Mouse (Mus musculus) urinary bladder, postnatal 25 days (tissue): Measurements from ENCODE around the gene Gatm.

Source experiments
- DNase-seq: peaks from one replicate; pipeline ENCODE4 v3.0.0; 2022; ENCODE audit warnings: low spot score

Gatm gene

DNA sequence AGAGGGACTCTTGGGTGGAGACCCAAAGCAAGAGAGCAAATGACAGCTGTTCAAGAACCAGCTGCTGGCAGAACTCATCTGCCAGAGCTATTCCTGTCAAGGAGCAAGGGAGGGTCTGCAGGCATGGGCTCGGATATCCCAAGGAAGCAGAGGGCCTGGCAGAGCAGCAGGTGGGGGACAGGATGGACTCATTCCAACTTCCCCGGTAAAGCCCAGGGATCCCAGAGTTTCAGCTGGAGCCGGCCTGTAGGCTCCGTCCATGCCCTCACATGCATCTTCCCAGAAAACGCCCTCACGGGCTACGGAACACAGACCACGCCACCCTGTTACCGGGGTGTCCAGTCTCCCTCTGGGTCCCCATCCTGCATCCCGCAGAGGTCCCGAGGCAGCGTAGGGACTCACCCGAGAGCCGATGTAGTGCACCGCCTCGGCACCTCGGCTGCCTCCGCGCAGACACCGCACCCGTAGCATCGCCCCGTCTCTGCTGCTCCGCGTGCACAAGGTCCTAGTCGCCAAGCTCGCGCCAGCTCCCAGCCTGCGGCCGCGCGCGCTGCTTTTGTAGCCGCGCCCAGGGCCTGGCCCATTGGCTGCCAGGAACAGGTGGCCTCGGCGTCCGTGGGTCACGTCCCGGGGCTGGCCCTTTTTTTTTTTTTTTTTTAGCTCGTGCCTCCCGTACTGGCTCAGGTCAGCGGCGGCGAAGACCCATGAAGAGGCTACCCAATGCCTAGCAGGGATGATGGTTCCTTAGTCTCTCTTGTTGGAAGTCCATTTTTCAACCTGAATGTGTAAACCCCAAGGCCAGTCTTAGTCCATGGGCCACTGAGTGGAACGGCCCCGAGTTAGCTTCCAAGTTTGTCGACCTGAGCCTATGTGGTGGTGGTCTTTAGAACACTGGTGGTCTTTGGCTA lies at the start of gene Gatm:
TSS of gene Gatm (minus strand) at position 558 of the 908 bp plus-strand sequence.
- peak; percentile 40 for DNase-seq

DNA sequence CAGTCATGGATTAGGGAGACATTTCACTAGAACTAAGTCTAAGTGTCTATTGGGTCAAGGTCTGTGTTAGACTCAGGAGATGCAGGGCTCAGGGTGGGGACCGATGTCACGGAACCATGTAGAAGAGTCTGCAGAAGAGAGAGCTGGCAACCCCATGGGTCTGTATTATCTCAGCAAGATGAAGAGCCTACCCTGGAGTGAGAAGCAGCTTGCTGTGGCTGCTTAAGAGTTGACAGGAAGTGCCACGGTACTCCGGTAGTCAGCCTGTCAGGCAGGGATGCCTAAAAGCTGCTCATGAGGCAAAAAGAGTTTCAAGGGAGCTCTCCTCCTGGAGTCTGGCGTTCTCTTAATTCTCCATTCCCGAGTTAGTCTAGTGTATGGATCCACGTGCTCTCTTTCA lies 48.7 kb upstream of the Gatm start:
- DNase-seq: no peak

DNA sequence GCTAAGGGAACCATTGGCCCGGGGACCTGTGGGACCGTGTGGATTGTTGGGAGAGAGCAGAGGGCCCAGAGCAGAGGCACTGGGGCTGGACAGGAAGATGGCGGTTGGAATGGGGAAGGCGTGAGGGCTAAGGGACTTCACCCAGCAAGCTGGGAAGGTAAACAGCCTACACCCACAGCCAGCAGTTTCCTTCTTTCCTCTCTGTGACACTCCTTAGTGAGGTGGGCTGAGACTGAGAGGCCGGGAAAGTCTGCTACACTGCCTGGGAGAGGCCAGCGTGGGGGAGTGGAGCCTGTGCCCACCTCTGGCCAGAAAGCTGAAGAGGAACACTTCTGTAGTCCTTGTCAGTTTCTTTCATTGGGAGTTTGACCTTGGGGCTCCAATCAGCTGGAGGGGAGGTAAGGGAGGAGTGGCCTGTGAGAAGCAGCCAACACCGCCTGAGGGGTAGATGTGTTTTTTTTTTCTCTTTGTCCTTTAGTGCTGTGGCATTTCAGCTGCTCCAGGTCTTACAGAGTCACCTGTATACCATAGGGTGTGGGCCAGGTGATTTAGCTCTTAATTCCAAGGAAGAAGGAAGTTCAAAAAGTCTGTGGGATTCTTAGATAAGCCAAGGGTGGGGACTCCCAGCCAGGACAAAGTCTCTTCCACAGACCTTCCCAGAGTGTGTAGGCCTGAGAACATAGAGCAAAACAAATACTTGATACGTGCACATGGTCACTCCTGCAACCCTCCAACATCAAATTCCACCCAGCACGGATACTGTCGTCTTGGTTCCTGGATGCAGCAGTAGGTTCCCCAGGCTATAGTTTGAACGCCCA lies 46.8 kb upstream of the Gatm start:
- DNase-seq: no peak

DNA sequence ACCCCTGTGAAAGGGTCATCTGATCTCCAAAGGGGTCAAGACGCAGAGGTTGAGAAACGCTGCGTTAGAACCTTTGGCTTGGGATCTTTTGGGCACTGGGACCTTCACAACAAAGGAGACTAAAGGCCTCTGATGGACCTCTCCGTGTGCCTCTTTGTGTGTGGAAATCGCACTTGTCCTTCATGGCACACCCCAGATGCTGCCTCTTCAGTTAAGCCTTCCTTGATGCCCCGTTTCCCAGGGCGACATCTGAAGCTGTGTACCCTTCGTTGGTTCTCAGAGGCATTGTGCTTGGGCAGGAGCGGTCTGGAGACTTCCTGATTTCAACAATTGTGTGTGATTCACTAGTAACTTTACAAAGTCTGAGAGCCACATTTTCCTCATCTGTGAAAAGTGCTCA lies 45.7 kb upstream of the Gatm start:
- DNase-seq: no peak

DNA sequence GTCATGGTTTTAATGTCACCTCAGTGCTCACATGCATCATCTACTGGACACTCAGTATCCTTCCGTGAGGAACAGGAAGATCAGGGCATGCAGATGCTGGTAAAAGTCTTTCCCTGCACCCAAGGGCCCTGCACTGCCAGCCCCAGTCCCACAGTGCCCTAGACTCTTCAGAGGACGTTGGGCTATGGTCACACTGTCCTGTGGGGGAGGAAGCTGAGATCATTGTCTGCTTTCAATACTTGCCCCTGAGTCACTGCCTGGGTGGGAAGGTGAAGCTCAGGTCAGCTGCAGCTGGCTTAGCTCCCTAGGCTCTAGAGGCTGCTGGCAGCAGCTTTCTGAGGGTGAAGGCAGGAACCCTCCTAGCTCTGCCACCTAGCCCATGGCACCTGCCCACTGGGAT lies 44.9 kb upstream of the Gatm start:
- no peak for DNase-seq

DNA sequence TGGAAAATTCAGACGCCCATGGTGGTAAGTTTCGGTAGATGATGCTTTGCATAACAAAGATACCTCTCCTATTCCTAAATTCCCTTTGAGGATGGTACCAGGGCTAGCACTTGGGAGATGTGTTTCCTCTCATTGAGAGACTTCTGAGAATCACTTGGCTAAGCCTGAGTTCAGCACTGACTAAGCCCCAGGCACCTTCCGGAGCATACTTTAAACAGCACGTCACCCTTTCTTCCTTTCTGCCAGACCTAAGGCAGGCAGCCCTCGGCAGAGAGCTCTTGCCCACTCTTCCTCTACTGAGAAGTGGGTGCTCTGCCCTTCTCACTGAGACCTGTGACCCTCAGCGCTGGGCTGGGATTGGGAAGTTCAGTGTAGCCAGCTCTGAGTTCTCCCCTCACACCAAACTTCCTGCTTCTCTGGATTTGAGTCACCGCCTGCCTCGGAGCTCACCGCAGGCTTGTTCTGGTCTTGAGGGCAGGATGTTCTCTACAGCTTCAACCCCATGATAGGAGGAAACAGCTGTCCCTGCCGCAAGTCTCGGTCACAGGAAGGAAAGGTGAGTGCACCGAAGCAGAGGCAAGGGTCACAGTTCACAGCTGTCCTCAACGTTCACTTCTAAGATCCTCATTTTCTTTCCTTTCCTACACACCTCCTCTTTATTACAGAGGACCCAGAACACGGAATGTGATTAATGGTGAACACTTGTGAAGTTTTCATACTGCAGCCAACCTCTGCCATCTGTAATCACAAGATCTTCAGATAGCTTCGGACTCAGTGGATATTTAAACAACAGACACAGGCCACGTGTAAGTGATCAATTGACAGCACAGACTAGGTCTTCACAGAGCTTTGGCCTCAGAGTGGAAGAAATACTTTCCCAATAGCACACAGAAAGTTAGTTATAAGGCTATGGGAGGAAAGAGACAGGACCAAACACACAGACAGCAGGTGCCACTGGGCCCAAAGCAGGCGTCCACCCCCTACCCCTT lies 41.3 kb upstream of the Gatm start:
- no peak for DNase-seq

DNA sequence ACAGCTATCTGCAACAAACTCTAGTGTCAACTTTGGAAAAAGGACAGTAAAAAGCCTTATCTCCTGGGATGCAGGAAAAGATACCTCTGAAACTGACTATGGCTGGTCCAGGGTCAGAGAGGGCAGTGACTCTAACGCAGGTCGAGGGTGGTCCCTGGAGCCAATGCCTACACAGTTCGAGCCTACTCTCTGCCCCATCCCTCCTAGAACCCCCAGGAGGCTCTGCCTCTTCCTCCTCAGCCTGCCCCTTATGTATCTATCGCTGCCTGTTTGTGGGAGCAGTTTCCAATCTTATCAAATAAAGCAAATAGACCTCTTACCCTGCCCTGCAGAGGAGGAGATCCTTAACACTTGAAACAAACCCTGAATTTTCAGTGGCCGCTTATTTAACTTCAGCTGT lies 27.6 kb upstream of the Gatm start:
- no peak for DNase-seq

DNA sequence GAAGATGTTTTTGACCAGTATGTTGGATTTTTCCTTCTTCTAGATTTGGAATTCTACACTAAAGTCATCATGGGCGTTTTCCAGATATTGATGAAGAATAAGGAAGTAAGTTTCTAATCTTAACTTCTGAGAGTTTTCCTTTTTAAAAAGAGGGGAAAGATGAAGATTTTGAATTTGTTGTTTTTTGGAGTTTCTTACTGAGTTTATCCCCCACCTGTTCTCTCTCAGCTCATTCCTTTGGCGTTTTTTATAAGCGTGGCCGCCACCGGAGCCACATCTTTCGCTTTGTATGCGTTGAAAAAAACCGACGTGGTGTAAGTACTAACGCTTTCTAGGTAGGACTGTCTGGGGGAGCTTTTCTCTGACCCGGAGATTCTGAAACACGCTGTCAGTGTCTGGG lies 26.9 kb upstream of the Gatm start:
- no peak for DNase-seq

DNA sequence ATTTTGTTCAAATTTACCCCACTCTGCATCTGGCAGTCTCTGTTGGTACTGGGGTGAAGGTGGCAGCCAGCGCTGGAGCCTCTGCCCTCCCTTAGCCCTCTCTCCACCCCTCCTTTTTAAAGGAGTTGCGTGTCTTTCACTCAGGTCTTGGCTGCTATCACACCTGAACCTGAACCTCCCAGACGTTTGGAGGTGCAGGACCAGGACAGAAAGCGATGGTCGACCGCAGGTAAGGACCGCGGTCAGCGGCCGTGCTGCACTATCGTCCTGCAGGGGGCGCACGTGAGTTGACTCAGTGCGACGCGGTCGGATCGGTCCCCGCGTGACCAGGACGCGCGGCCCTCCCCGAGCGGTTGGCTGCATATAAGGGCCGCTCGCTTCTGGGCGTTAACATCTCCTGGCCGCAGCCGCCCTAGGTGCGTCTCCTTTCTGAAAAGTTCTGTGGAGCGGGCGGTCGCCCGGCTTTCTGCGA lies 26.5 kb upstream of the Gatm start:
- peak; percentile 83 for DNase-seq

DNA sequence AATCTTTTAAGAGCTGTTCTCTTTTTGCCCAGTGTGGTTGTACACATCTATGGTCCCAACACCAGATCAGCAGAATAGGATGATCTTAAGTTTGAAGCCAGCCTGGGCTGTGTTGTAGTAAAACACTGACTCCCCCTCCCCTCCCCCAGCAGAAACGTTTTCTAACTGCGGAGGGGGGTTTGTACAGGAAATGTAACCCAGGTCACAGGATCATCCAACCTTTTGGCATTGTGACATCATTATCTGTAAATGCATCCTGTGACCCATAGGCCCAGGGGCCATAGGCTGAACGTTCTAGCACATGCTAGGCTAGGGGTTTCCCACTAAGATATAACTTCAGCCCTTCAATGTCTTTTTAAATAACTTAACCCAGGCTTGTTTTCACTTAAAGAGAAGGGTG lies 25.6 kb upstream of the Gatm start, which contains the start of gene AA467197:
TSS of gene AA467197 (plus strand) at position 301 of the 400 bp plus-strand sequence.
- no peak for DNase-seq

DNA sequence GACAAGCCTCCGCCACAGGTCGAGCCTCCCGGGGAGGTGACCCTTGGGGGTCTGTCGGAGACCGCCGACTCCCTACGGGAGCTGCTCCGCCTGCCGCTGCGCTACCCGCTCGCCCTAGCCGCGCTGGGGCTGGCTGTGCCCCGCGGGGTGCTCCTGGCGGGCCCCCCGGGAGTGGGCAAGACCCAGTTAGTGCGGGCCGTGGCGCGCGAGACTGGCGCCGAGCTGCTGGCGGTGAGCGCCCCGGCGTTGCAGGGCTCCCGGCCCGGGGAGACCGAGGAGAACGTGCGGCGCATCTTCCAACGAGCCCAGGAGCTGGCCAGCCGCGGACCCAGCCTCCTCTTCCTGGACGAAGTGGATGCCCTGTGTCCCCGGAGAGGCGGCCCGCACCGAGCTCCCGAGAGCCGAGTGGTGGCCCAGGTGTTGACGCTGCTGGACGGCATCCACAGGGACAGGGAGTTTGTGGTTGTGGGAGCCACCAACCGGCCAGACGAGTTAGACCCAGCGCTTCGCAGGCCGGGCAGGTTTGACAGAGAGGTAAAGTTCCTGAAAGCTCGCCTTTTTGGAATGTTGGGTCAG lies 20.2 kb upstream of the Gatm start:
- DNase-seq: peak; percentile 57

DNA sequence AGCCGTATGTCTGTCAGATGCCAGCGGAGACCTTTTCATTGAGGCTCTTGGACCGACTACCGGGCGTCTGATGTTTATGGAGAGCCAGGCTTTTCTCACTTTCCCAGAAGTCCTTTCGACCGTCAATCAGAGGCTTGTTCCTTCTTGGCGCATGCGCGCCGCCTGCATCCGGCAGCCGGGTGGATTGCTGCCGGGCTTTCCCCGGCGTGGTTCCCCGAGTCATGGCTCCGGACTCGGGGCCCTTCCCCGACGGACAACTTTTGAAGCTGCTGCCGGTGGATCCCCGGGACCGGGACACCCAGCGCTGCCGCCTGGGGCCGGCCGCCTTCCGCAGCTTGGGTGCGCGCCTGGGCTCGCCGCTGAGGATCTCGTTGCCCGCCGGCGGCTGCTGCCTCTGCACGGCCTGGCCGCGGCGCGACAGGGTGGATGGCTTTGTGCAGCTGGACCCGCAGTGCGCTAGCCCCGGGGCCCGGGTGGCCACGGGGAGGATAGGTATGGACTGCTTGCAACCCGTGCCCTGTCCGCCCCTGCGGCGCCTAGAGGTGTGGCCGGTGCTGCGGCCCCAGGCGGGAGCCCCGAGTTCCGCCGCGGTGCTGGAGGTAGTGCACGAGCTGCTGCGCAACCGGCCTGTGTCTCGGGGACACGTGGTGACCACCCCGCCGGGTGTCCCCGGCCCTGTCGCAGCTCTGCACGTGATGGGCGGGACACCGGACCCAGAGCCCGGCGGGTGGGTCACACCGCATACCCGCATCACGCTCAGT lies 19.5 kb upstream of the Gatm start:
- DNase-seq: peak; percentile 81

DNA sequence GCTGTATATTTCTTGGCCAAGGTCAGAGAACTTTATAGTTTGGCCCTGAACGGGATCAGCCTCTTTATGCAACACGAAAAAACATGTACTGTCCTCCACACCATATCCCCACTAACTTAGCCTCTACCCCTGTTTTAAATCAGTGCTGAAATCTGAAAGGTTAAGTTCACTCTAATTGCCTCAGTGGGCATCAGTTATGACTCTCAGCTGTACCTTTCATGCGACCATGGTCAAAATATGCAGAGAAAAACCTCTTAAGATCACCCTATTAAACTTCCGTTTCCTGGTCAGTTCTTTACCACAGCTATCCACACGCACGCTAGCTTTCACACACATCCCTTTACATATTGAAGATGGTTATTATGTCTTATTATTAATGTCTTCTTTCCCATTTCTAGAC lies 18.8 kb upstream of the Gatm start:
- no peak for DNase-seq

DNA sequence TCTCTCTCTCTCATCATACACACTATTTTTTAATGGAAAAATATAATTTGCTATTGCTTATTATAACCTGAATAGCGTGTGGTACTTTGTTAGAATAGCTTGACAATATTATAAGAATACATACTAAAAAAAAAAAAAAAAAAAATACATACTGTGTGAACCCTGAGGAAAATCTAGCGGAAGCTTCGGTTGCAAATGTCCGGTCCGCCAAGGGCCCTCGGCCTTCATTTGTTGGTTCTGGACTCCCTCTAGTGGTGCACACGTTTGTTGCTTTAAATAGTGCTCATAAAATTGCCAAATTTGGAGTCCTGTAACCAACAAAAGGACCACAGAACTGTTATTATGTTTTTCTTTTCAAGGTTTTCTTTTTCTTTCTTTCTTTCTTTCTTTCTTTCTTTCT lies 17.9 kb upstream of the Gatm start:
- peak; percentile 53 for DNase-seq

DNA sequence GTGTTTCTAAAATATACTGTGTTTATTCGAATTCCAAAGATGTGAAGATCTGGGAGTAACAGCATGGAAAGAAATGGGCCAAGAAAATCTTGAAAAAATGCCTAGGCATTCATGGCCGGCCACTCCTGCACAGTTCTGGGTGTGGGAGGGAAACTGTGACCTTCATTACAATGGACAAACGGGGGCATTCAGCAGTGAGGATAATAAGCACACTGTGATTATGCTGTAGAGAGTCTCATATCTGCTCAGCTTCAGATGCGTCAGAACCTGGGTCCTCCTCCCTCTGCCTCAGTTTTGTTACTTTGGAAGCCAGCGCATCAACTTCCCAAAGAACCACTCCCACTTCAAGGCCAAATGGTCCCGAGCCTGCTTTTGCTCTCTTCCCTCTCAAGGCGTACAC lies 14.8 kb upstream of the Gatm start:
- DNase-seq: no peak

DNA sequence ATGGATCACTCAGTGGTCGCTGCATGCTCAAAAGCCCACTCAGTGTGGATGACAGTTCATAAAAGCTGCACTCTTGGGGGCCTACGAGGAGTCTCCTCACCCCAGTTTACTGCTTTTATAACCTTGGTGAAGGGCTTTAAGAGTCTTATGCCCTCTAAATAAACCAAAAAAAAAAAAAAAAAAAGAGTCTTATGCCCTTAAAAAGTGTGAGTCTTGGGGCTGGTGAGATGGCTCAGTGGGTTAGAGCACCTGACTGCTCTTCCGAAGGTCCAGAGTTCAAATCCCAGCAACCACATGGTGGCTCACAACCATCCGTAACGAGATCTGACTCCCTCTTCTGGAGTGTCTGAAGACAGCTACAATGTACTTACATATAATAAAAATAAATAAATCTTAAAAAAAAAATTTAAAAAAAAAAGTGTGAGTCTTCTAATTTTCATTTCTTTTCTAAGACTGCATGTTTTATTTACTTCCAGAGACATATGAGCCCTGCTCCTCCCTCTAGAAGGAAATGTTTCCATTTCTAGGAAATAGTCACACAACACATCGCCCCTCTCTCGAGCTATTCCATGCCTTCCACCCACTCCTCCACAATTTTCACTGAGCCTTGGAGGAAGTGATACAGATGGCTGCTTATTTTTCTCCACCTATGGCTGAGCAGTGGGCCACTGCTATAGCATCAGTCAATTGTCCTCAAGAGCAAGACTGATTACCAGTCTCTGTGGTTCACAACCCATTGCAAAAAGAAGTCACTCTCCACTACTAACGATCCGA lies 10.4 kb upstream of the Gatm start:
- no peak for DNase-seq

DNA sequence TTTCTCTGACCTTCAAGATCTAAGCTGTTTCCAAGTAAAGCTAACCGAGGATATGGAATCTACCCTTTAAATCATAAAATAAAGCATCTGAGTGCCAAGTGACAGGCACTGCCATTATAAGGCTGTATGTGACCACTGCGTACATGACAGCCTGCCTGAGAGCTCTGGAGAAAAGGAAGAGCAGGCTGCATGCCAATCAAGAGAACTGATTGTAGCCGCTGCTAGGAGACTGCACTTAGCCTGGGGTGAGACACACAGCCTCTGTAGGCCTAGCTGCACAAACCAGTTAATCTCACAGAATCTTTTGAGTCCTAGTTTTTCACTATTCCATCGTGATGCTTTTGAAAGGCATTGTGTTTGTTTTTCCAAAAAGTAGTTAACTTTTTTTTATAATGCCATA lies 7.6 kb upstream of the Gatm start:
- DNase-seq: no peak

DNA sequence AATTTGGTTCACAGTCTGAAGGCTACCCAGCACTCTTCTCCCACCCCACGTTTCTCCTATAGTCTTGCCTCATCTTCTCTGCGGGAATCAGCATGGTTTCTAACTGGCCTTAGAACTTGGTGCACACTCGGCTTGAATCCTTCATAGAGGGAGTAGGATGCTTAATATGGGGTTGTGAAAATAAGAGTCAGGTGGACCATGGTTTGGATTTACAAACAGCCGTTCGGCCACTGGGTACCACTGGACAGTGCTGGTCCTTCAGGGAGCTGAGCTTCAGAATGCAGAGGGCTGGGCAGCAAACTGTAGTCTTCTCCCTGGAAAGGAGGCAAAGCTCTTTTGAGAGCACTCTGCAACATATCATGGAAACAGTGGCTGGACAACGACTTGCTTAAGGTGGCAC lies 6.7 kb upstream of the Gatm start:
- DNase-seq: no peak

DNA sequence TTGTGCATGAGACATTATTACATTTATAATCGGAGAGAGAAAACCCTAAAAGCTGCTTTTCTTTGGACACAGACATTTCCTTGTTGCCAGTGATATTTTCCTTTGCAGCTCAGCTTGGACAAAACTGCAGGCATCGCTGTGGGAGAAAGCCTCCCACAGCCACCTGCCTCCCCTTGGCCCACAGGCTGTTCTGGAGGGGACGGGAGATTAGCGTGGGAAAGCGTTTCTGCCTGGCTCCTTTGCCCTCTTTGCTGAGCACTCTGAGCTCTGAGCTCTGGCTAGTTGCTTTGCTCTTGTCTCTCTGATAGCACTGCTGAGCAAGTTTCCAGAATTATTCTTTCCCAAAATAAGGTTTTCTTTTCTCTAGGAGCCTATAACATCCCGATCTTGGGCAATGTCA lies 5.1 kb upstream of the Gatm start:
- DNase-seq: no peak

DNA sequence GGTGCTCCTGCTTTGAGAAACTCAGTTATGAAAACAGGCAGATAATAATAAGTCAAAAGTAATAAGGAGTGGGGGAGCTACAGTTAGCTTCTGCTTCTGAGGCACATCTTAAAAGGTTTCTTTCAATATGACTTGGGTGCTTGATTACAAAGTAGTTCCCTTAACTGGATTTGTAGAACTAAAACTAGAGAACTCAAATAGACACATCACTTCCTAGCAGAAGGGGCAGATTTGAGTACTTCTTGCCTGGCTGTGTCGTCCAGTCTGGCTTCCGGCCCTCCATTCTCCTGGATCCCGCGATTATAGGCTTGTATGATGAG lies 511 bp upstream of the Gatm start:
- DNase-seq: no peak
